Mouse (Mus musculus) bone marrow, adult 2 months (tissue): ENCODE results near the gene Ankrd55. TPM values are rescaled to one million over a fixed set of nuclear protein-coding genes. Genes with fewer than 3 reads are reported as not detected.

Experiments used
- H3K27ac ChIP-seq: fragments of 200-500 bp; 2 replicates; pipeline ENCODE4 v1.5.1; 2012; ENCODE audit warnings: low read depth, mild to moderate bottlenecking, control low read depth, inconsistent platforms, low read length; ENCODE audit not compliant: control insufficient read depth, poor library complexity, insufficient read depth
- H3K4me1 ChIP-seq: fragments of 200-500 bp; 2 replicates; pipeline ENCODE4 v1.6.1; 2011; ENCODE audit warnings: low read length; ENCODE audit not compliant: control insufficient read depth, insufficient read depth
- H3K4me3 ChIP-seq: fragments of 200-500 bp; replicated peaks from 2 replicates; pipeline ENCODE3; 2011; ENCODE audit warnings: mild to moderate bottlenecking, low read depth, low read length, control low read depth; ENCODE audit not compliant: control insufficient read depth
- CTCF ChIP-seq: fragments of 200-500 bp; IDR thresholded peaks from 2 replicates; pipeline ENCODE4 v1.5.1; 2011; ENCODE audit warnings: low read length, control low read depth; ENCODE audit not compliant: control insufficient read depth, insufficient read depth
- POLR2A ChIP-seq: fragments of 200-500 bp; IDR thresholded peaks from 2 replicates; pipeline ENCODE4 v1.6.1; 2011; ENCODE audit warnings: low read depth, mild to moderate bottlenecking, control low read depth, low read length, borderline replicate concordance; ENCODE audit not compliant: control insufficient read depth
- WGBS: fragments of 180-500 bp; shearing (Covaris S2); methylation state at CpG from one replicate; pipeline ENCODE4 v1.1.7; 2018; 5-methylcytosine and 5-hydroxymethylcytosine counted together
- polyA plus RNA-seq: library from polyadenylated mRNA; stranded (reverse); fragments of >200 nt; gene quantifications from 2 replicates; pipeline ENCODE4 v1.2.4, GENCODE M21; 2011; ENCODE audit warnings: low replicate concordance; ENCODE audit not compliant: missing spikeins, insufficient read depth, insufficient read length

The Ankrd55 gene
- polyA plus RNA-seq, 1 experiment: not detected

- Histone ChIP-seq H3K27ac (no peak overlapping the region), H3K4me1 (no peaks in the 10 kb centered on the region; the same call in 1 of the 2 replicates), H3K4me3 (no peak overlapping the region)
- TF ChIP-seq CTCF: no peak
- no peak for TF ChIP-seq POLR2A
- 78% methylated on average over 8 of the region's 8 CpGs for WGBS
Measured at GRCm38 (mm10) chr13:112351943-112352342, 63.7 kb downstream of the Ankrd55 start.

- Histone ChIP-seq H3K4me1 (no peaks in the 10 kb centered on the region; the same call in 1 of the 2 replicates), H3K4me3 (no peak overlapping the region), H3K27ac (peak overlapping the region; percentile 34; the same call in 1 of the 2 replicates)
- WGBS: 43% methylated on average over 6 of the region's 6 CpGs
- TF ChIP-seq POLR2A: no peak
Measured at GRCm38 (mm10) chr13:112354109-112354867, 66.0 kb downstream of the Ankrd55 start.

GRCm38 (mm10) chr13:112354958-112355357, 66.7 kb downstream of the Ankrd55 start:
- 17% methylated on average over 10 of the region's 10 CpGs for WGBS
- Histone ChIP-seq H3K27ac (peak overlapping the region; percentile 34; the same call in 1 of the 2 replicates), H3K4me3 (no peak overlapping the region), H3K4me1 (no peaks in the 10 kb centered on the region; the same call in 1 of the 2 replicates)
- TF ChIP-seq POLR2A: no peak
- no peak for TF ChIP-seq CTCF

GRCm38 (mm10) chr13:112355794-112356486, 67.7 kb downstream of the Ankrd55 start:
- H3K4me1 ChIP-seq: no peaks in the 10 kb centered on the region; the same call in 1 of the 2 replicates
- TF ChIP-seq CTCF (no peak), POLR2A (no peak)
- no peak overlapping the region for H3K4me3 ChIP-seq
- 86% methylated on average over 20 of the region's 20 CpGs for WGBS
- H3K27ac ChIP-seq: no peak overlapping the region

GRCm38 (mm10) chr13:112361575-112361974, 73.3 kb downstream of the Ankrd55 start:
- TF ChIP-seq CTCF: no peak
- no peak for TF ChIP-seq POLR2A
- H3K4me3 ChIP-seq: no peak overlapping the region
- WGBS: 60% methylated on average over 4 of the region's 4 CpGs
- no peaks in the 10 kb centered on the region; the same call in 1 of the 2 replicates for H3K4me1 ChIP-seq
- H3K27ac ChIP-seq: no peak overlapping the region

GRCm38 (mm10) chr13:112363218-112363617, 75.0 kb downstream of the Ankrd55 start:
- no peak overlapping the region for H3K4me3 ChIP-seq
- H3K27ac ChIP-seq: no peak overlapping the region
- no peaks in the 10 kb centered on the region; the same call in 1 of the 2 replicates for H3K4me1 ChIP-seq
- 86% methylated on average over 10 of the region's 10 CpGs for WGBS
- no peak for TF ChIP-seq POLR2A
- TF ChIP-seq CTCF: no peak

GRCm38 (mm10) chr13:112363746-112364145, 75.5 kb downstream of the Ankrd55 start:
- H3K27ac ChIP-seq: no peak overlapping the region
- TF ChIP-seq CTCF: no peak
- no peak for TF ChIP-seq POLR2A
- no peak overlapping the region for H3K4me3 ChIP-seq
- H3K4me1 ChIP-seq: no peaks in the 10 kb centered on the region; the same call in 1 of the 2 replicates
- 83% methylated on average over 3 of the region's 3 CpGs for WGBS

GRCm38 (mm10) chr13:112364698-112365097, 76.4 kb downstream of the Ankrd55 start:
- WGBS: 85% methylated on average over 5 of the region's 5 CpGs
- TF ChIP-seq CTCF (no peak), POLR2A (no peak)
- H3K4me3 ChIP-seq: no peak overlapping the region
- H3K4me1 ChIP-seq: no peaks in the 10 kb centered on the region; the same call in 1 of the 2 replicates
- no peak overlapping the region for H3K27ac ChIP-seq

GRCm38 (mm10) chr13:112365303-112365702, 77.1 kb downstream of the Ankrd55 start:
- 48% methylated on average over 5 of the region's 5 CpGs for WGBS
- Histone ChIP-seq H3K27ac (no peak overlapping the region), H3K4me1 (no peaks in the 10 kb centered on the region; the same call in 1 of the 2 replicates), H3K4me3 (no peak overlapping the region)
- TF ChIP-seq CTCF: no peak
- no peak for TF ChIP-seq POLR2A
